Mouse (Mus musculus) adrenal gland, postnatal 4 days (tissue): ENCODE results near the gene Rundc1. TPM values are rescaled to one million over a fixed set of nuclear protein-coding genes. Genes with fewer than 3 reads are reported as not detected.
"Not testable (repeated sequence)": the region's sequence is repeated elsewhere in the genome, so short reads cannot be mapped to it uniquely, and the experiment has no call there.

Experiments used
- DNase-seq, 2 experiments: peaks; one replicate each; pipeline ENCODE4 v3.0.0; 2021 to 2022; ENCODE audit warnings: low spot score in 2 of 2, mixed read lengths in 2 of 2
- total RNA-seq, 2 experiments: library from RNA; stranded (reverse); gene quantifications; 2 replicates each; pipeline ENCODE4 v1.2.3; 2021

Gene Rundc1
- total RNA-seq, 2 experiments from 2014 or later: 20.1 to 22.0 TPM

GRCm38 (mm10) chr11:101442127-101442693, 17.3 kb downstream of the Rundc1 start, which contains the start of gene Rpl27:
Rpl27 (plus strand) TSS chr11:101442298.
- DNase-seq: peak; percentile 65 to 94

- DNase-seq: no peak
Measured at GRCm38 (mm10) chr11:101442760-101443159, 17.9 kb downstream of the Rundc1 start.

GRCm38 (mm10) chr11:101446319-101446718, 21.4 kb downstream of the Rundc1 start:
- DNase-seq: no peak

GRCm38 (mm10) chr11:101446860-101447259, 22.0 kb downstream of the Rundc1 start:
- DNase-seq: not testable (repeated sequence)

- no peak for DNase-seq
Measured at GRCm38 (mm10) chr11:101447786-101448185, 22.9 kb downstream of the Rundc1 start.

GRCm38 (mm10) chr11:101448274-101448746, 23.4 kb downstream of the Rundc1 start, which contains the start of gene Ifi35:
Ifi35 (plus strand) TSS chr11:101448407.
- no peak for DNase-seq

- no peak for DNase-seq
Measured at GRCm38 (mm10) chr11:101448899-101449298, 24.0 kb downstream of the Rundc1 start.

- not testable (repeated sequence) for DNase-seq
Measured at GRCm38 (mm10) chr11:101449596-101449995, 24.7 kb downstream of the Rundc1 start.

GRCm38 (mm10) chr11:101450394-101450793, 25.5 kb downstream of the Rundc1 start:
- no peak for DNase-seq

GRCm38 (mm10) chr11:101451536-101451935, 26.7 kb downstream of the Rundc1 start:
- DNase-seq: no peak

GRCm38 (mm10) chr11:101452093-101452774, 27.3 kb downstream of the Rundc1 start:
- no peak for DNase-seq

- no peak for DNase-seq
Measured at GRCm38 (mm10) chr11:101454702-101455101, 29.8 kb downstream of the Rundc1 start.

GRCm38 (mm10) chr11:101455627-101456026, 30.7 kb downstream of the Rundc1 start:
- no peak for DNase-seq

GRCm38 (mm10) chr11:101457631-101458030, 32.7 kb downstream of the Rundc1 start:
- DNase-seq: no peak

GRCm38 (mm10) chr11:101458217-101458616, 33.3 kb downstream of the Rundc1 start:
- no peak for DNase-seq

- no peak for DNase-seq
Measured at GRCm38 (mm10) chr11:101459716-101460115, 34.8 kb downstream of the Rundc1 start.

- no peak for DNase-seq
Measured at GRCm38 (mm10) chr11:101460321-101460720, 35.4 kb downstream of the Rundc1 start.

- no peak for DNase-seq
Measured at GRCm38 (mm10) chr11:101462141-101462540, 37.3 kb downstream of the Rundc1 start.

- no peak for DNase-seq
Measured at GRCm38 (mm10) chr11:101462583-101463440, 37.9 kb downstream of the Rundc1 start.

GRCm38 (mm10) chr11:101464211-101465100, 39.6 kb downstream of the Rundc1 start, which contains the start of gene Rnd2:
Rnd2 (plus strand) TSS chr11:101464999.
- DNase-seq: no peak
